Mouse (Mus musculus) heart, embryonic 15.5 days (tissue): ENCODE results near the gene Tmem221. TPM values are rescaled to one million over a fixed set of nuclear protein-coding genes. Genes with fewer than 3 reads are reported as not detected.
"Not testable (repeated sequence)": the region's sequence is repeated elsewhere in the genome, so short reads cannot be mapped to it uniquely, and the experiment has no call there.

Source experiments
- ATAC-seq: fragments of 200-750 bp; cut with Nextera tagmentation; replicated peaks from 2 replicates; pipeline ENCODE4 v1.8.0; 2017; ENCODE audit warnings: low read depth, moderate TSS enrichment; ENCODE audit not compliant: insufficient number of reproducible peaks, insufficient read depth, low FRiP score
- H3K27ac ChIP-seq: fragments of 300-500 bp; sonication (generic); 2 replicates; pipeline ENCODE4 v1.5.1; 2015; ENCODE audit warnings: mild to moderate bottlenecking, inconsistent platforms
- H3K27me3 ChIP-seq: fragments of 300-500 bp; sonication (generic); 2 replicates; pipeline ENCODE4 v1.6.1; 2015; ENCODE audit warnings: inconsistent platforms
- H3K36me3 ChIP-seq: fragments of 300-500 bp; sonication (generic); 2 replicates; pipeline ENCODE4 v1.6.1; 2015; ENCODE audit warnings: mild to moderate bottlenecking, inconsistent platforms
- H3K4me1 ChIP-seq: fragments of 300-500 bp; sonication (generic); replicated peaks from 2 replicates; pipeline ENCODE4 v1.6.1; 2015; ENCODE audit warnings: inconsistent platforms
- H3K4me2 ChIP-seq: fragments of 300-500 bp; sonication (generic); 2 replicates; pipeline ENCODE4 v1.6.1; 2015; ENCODE audit warnings: inconsistent platforms, mild to moderate bottlenecking, moderate library complexity
- H3K4me3 ChIP-seq: fragments of 300-500 bp; sonication (generic); 2 replicates; pipeline ENCODE4 v1.5.1; 2015; ENCODE audit warnings: mild to moderate bottlenecking, inconsistent platforms
- H3K9ac ChIP-seq: fragments of 300-500 bp; sonication (generic); 2 replicates; pipeline ENCODE4 v1.6.1; 2015; ENCODE audit warnings: mild to moderate bottlenecking, inconsistent platforms
- H3K9me3 ChIP-seq: fragments of 300-500 bp; sonication (generic); replicated peaks from 2 replicates; pipeline ENCODE4 v1.6.1; 2016; ENCODE audit warnings: inconsistent platforms
- WGBS: fragments of 180-500 bp; shearing (Covaris S2); methylation state at CpG from one replicate; pipeline ENCODE4 v1.1.7; 2015; ENCODE audit warnings: mixed read lengths; 5-methylcytosine and 5-hydroxymethylcytosine counted together
- polyA plus RNA-seq: library from polyadenylated mRNA; unstranded; fragments of >200 nt; fragmentation: Nextera tagmentation; extraction: Ambion mirVana; gene quantifications from 2 replicates; pipeline ENCODE4 v1.2.1, GENCODE M21; 2015

Tmem221 gene
- polyA plus RNA-seq, 1 experiment from 2014 or later = 0.42 TPM

DNA sequence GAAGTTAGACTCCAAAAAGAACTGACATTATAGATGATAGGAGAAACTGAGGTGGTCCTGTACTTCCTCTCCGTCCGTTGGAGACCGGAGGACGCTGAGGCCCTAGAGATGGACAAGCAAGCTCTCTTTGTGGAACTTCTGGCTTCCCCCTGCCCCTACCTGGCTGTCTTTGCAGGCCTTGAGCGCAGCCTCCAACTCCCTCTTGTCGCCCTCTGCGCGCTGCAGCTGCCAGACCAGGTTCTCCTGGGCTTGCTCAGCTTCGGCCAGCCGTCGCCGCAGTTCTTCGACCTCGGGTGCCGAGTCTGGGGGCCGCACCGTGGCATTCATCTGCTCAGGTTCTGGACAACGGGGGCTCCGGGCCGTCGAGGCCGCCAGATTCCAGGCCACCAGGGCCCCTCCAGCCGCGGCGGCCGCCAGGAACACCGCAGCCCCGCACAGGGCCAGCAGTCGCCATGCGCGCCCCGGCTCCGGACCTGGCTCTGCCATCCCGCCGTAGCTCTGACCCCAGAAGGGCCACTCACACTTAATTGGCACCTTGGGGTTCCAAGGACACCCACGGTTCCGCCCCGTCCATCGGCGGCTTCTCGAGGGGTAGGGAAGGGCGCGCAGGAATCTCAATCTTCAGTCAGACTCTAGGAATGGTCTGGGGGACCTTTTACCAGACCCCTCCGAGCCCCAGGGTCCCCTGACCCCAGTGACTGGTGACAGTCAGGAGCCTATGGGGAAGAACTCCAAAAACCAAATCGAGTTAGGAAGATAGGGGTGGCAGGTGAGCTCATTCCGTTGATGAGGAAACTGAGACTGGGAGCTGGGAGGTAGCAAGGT is 33.2 kb downstream of the Tmem221 start, which contains the start of gene Ccdc194:
Gene Ccdc194, minus strand, starts transcription at position 486 of the 825 bp plus-strand sequence.
- peak within 1 kb of the TSS; percentile 78 for H3K27ac ChIP-seq
- peaks cover 12% of the 10 kb centered on the region for H3K27me3 ChIP-seq
- H3K4me1 ChIP-seq = peaks cover 39% of the 10 kb centered on the region
- H3K9me3 ChIP-seq = no peaks in the 10 kb centered on the region
- H3K4me3 ChIP-seq = peak within 1 kb of the TSS; percentile 25
- ATAC-seq = no peak
- peak within 1 kb of the TSS; percentile 29 for H3K9ac ChIP-seq
- WGBS = 20% methylated on average over 46 of the region's 46 CpGs
- no peaks in the 10 kb centered on the region for H3K36me3 ChIP-seq
- H3K4me2 ChIP-seq = peak within 1 kb of the TSS; percentile 56

DNA sequence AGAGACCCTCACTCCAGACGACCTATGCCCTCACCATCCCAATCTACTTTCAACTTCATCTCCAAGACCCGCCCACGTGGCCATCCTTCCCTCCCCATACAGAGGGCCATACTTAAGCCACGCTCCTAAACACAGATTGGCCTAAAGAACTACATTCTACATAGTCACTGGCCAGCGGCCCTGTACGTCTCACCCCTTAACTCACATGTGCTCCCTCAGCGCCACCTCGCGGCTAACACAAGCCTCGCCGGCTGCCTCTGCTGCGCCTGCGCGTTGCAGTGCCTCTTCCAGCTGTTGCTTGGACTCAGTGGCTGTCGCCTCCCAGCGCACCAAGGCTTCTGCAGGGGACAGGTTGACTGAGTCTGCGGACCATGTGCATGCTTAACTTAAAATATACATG is 37.0 kb downstream of the Tmem221 start:
- H3K4me2 ChIP-seq = peak overlapping the region; percentile 42
- WGBS = 2% methylated on average over 17 of the region's 17 CpGs
- no peaks in the 10 kb centered on the region for H3K9me3 ChIP-seq
- H3K9ac ChIP-seq = no peak overlapping the region
- H3K4me1 ChIP-seq = peaks cover 22% of the 10 kb centered on the region
- no peak overlapping the region for H3K27ac ChIP-seq
- no peak overlapping the region for H3K4me3 ChIP-seq
- peaks cover 12% of the 10 kb centered on the region for H3K27me3 ChIP-seq
- ATAC-seq = peak; percentile 70
- no peaks in the 10 kb centered on the region for H3K36me3 ChIP-seq

DNA sequence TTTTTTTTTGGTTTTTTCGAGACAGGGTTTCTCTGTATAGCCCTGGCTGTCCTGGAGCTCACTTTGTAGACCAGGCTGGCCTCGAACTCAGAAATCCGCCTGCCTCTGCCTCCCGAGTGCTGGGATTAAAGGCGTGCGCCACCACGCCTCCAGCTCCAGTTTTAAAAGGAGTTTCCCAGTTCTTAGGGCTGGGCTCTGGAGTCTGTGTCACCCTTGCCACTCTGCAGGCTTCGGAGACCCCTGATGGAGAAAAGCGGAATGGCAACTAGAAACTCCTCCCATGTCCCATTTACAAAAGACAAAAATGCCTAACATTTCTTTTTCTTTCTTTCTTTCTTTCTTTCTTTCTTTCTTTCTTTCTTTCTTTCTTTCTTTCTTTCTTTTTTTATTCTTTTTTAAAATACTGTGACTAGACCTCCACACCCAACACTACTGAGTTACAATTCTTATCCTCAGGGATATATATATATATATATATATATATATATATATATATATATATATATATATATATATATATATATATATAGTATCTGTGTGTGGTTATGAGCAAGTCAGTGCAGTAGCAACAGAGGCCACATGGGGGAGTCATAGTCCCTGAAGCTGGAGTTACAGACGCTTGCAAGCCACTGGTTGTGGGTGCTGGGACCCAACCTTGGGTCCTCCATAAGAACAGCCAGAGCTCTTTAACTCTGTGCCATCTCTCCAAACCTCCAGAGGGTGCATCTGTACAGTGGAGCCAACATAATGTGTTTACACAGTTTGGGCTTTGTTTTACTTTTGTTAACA is 39.4 kb downstream of the Tmem221 start:
- not testable (repeated sequence) for H3K4me3 ChIP-seq, H3K9me3 ChIP-seq, H3K27me3 ChIP-seq, ATAC-seq, H3K4me2 ChIP-seq, H3K36me3 ChIP-seq, H3K4me1 ChIP-seq, H3K27ac ChIP-seq, H3K9ac ChIP-seq
- 34% methylated on average over 10 of the region's 10 CpGs for WGBS

DNA sequence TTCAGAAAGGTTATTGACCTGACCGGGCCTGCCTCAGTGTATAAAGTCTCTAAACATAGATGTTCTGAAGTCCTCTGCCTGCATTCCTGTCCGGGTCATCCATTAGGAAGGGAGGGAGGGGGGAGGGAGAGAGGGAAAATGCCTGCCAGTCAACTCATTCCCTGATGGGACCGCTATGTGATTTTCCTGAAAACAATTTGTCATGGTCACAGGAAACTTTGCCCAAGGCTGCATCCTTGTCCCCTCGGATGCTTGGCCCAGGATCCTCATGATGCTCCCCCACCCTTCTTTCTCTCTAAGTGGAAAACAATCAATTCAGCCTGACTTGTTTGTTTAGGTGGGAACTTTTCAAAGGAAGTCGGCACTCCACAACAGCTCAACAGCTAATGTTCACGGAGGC is 41.9 kb downstream of the Tmem221 start:
- H3K9me3 ChIP-seq = no peaks in the 10 kb centered on the region
- ATAC-seq = no peak
- H3K4me2 ChIP-seq = no peak overlapping the region
- H3K4me1 ChIP-seq = peaks cover 7% of the 10 kb centered on the region
- H3K36me3 ChIP-seq = no peaks in the 10 kb centered on the region
- WGBS = 23% methylated on average over 6 of the region's 6 CpGs
- H3K27ac ChIP-seq = no peak overlapping the region
- H3K9ac ChIP-seq = no peak overlapping the region
- H3K4me3 ChIP-seq = no peak overlapping the region
- peaks cover 7% of the 10 kb centered on the region for H3K27me3 ChIP-seq

DNA sequence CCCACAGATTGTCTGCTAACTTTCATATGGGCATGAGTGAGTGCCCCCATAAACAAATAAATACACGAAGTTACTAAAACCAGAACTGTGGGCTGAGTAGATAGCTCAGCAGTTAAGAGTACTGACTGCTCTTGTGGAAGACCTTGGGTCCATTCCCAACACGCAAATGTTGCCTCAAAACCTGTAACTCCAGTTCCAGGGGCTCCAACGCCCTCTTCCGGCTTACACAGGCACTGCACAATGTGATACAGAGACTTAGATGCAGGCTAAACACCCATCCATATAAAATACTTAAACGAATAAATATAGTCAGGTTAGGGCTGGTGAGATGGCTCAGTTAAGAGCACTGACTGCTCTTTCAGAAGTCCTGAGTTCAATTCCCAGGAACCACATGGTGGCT is 43.6 kb downstream of the Tmem221 start:
- 68% methylated on average over 5 of the region's 5 CpGs for WGBS
- Histone ChIP-seq H3K27ac (no peak overlapping the region), H3K9me3 (no peaks in the 10 kb centered on the region), H3K4me3 (no peak overlapping the region), H3K4me2 (no peak overlapping the region), H3K4me1 (0 out of 2 replicates have a peak, but pooled peaks cover 4% of the 10 kb centered on the region), H3K9ac (no peak overlapping the region), H3K27me3 (peaks cover 24% of the 10 kb centered on the region), H3K36me3 (no peaks in the 10 kb centered on the region)
- ATAC-seq = no peak

DNA sequence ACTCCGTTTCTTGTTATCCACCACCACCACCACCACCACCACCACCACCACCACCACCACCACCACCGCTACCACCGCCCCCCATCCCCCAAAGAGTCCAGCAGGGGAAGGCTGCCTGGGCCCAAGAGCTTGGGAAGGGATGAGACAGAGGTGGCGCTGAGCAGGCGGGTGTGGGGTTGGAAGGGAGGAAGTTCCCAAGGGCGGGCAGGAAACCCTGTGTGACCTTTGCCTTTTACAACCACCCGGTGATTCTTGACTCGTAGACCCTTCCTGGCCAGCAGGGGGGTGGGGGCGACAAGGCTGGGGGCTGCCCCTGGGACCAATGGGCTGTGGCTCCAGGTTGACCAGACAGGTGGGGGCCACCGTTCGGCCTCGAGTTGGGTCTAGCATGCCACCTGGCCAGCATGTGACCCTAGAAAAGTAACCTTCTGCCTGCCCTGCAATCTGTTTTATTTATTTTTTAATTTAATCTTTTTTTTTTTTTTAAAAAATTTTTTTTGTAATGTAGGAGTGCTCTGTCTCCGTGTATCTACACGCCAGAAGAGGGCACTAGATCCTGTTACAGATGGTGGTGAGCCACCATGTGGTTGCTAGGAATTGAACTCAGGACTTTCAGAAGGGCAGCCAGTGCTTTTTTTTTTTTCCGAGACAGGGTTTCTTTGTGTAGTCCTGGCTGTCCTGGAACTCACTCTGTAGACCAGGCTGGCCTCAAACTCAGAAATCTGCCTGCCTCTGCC is 45.5 kb downstream of the Tmem221 start:
- no peak overlapping the region for H3K27ac ChIP-seq
- H3K27me3 ChIP-seq = peaks cover 41% of the 10 kb centered on the region
- no peak overlapping the region for H3K4me2 ChIP-seq
- H3K4me3 ChIP-seq = no peak overlapping the region
- 56% methylated on average over 15 of the region's 15 CpGs for WGBS
- no peaks in the 10 kb centered on the region for H3K36me3 ChIP-seq
- ATAC-seq = no peak
- H3K4me1 ChIP-seq = peaks cover 7% of the 10 kb centered on the region
- no peak overlapping the region for H3K9ac ChIP-seq
- H3K9me3 ChIP-seq = no peaks in the 10 kb centered on the region

DNA sequence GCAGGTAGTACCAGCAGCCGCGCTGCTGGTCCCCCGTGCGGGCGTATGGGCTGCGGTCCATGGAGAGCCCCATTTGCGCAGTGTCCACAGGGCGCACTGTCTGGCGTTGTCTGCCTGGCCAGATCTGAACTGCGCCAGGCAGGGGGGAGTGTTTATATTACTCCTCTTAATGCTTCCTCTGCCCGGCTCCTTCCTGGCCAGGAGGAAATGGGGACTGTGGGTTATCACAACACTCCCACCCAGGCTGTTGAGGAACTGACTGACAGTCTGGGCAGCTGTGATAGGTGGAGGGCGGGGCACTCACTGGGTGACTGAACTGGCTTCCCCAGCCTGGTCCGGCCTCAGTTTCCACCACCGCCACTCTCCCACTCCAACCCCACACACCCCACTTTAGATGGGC is 47.0 kb downstream of the Tmem221 start, which contains the start of gene Plvap:
Gene Plvap, minus strand, starts transcription at position 109 of the 400 bp plus-strand sequence.
- H3K27me3 ChIP-seq = peaks cover 56% of the 10 kb centered on the region
- peak within 1 kb of the TSS; percentile 11; the same call in 1 of the 2 replicates for H3K9ac ChIP-seq
- peaks cover 21% of the 10 kb centered on the region for H3K4me1 ChIP-seq
- H3K4me3 ChIP-seq = peak within 1 kb of the TSS; percentile 37
- peak within 1 kb of the TSS; percentile 51 for H3K27ac ChIP-seq
- WGBS = 23% methylated on average over 14 of the region's 14 CpGs
- H3K4me2 ChIP-seq = peak within 1 kb of the TSS; percentile 22
- no peaks in the 10 kb centered on the region for H3K9me3 ChIP-seq
- no peaks in the 10 kb centered on the region for H3K36me3 ChIP-seq
- peak; percentile 65 for ATAC-seq

DNA sequence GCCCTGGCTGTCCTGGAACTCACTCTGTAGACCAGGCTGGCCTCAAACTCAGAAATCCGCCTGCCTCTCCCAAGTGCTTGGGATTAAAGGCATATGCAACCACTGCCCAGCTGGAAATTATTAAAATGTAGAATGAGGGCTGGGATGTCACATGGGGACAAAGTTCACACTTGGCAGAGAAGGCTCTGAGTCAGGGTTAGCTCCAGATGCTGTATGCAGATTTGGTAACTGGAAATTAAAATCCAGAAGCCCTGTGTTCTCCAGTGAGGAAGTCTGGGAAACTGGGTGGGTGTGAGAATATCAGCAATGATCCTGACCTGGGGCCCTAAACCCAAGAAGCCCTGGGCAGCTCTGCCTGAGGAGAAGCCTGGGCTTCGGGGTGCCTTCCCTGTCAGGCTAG is 49.4 kb downstream of the Tmem221 start:
- no peaks in the 10 kb centered on the region for H3K9me3 ChIP-seq
- no peak for ATAC-seq
- H3K27ac ChIP-seq = no peak overlapping the region
- WGBS = 50% methylated on average over 2 of the region's 2 CpGs
- H3K4me2 ChIP-seq = peak overlapping the region; percentile 22
- H3K36me3 ChIP-seq = no peaks in the 10 kb centered on the region
- H3K4me1 ChIP-seq = peaks cover 24% of the 10 kb centered on the region
- peaks cover 74% of the 10 kb centered on the region for H3K27me3 ChIP-seq
- peak overlapping the region; percentile 6; the same call in 1 of the 2 replicates for H3K4me3 ChIP-seq
- peak overlapping the region; percentile 31; the same call in 1 of the 2 replicates for H3K9ac ChIP-seq

DNA sequence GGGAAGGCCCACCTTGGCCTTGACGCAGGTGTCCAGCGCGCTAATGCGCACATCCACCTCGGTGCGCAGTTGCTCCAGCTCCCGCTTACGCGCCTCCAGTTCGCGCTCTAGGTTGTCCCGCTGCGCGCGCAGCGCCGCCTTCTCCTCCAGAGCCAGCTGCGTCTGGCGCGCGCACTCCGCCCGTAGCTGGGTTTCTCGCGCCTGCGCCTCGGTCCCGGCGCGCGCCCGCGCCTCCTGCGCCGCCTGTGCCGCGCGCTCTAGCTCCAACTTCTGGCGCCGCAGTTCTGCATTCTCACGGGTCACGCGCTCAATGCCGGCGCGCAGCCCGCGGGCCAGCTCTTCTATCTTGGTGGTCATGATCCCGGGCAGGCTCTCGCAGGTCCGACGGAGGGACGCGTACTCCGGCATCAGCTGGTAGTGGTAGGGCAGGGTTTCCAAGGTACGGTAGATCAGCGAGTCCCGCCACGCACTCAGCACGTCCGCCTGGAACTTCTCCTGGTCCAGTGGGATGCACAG is 51.0 kb downstream of the Tmem221 start:
- under 1% methylated on average over 61 of the region's 61 CpGs for WGBS
- H3K27me3 ChIP-seq = peaks cover 74% of the 10 kb centered on the region

DNA sequence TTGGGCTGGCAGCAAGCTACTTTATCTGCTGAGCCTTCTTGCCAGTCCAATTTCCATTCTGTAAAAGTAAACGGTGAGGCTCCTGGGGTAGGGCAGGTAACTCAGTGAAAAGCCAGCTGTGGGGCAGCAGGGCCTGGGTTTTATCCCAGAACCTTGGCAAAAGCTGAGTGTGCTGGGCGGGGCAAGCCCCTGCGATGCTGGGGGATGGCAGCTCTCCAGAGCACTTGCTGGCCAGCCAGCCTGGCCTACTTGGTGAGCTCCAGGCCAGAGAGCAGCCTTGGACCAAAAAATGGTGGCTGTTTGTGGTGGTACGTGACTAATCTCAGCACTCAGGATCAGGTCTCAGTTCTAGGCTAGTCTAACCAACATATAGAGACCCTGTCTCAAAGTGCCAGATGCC is 52.7 kb downstream of the Tmem221 start:
- no peak overlapping the region for H3K9ac ChIP-seq
- peaks cover 19% of the 10 kb centered on the region for H3K4me1 ChIP-seq
- peaks cover 60% of the 10 kb centered on the region for H3K27me3 ChIP-seq
- H3K27ac ChIP-seq = no peak overlapping the region
- no peaks in the 10 kb centered on the region for H3K36me3 ChIP-seq
- no peak overlapping the region for H3K4me2 ChIP-seq
- whole genome bisulfite sequencing = 74% methylated on average over 4 of the region's 4 CpGs
- H3K4me3 ChIP-seq = no peak overlapping the region
- H3K9me3 ChIP-seq = no peaks in the 10 kb centered on the region
- ATAC-seq = no peak

More for the DNA sequence above, 51.0 kb downstream of the Tmem221 start:
- Histone ChIP-seq H3K27ac (no peak overlapping the region), H3K4me2 (peak overlapping the region; percentile 71), H3K9ac (peak overlapping the region; percentile 35), H3K4me1 (peaks cover 24% of the 10 kb centered on the region), H3K9me3 (no peaks in the 10 kb centered on the region), H3K36me3 (no peaks in the 10 kb centered on the region), H3K4me3 (peak overlapping the region; percentile 43)
- ATAC-seq = peak; percentile 54

DNA sequence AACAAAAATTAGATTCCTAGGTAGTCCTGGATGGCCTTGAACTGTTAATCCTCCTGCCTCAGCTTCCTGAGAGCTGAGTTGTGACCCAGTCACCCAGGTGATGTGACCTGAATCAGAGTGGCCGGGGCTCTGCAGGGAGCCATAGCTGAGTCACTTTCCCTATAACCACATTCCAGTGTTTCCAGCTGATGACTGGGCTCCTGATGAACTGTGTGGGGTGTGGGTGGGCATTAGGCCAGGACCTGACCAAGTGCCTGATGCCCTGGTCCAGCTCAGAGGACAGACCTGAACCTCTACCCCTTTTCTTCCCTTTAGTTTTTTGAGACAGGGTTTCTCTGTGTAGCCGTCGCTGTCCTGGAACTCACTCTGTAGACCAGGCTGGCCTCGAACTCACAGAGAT is 53.3 kb downstream of the Tmem221 start:
- no peak overlapping the region for H3K4me3 ChIP-seq
- no peak overlapping the region for H3K4me2 ChIP-seq
- no peaks in the 10 kb centered on the region for H3K36me3 ChIP-seq
- H3K9me3 ChIP-seq = no peaks in the 10 kb centered on the region
- WGBS = 91% methylated on average over 4 of the region's 4 CpGs
- H3K4me1 ChIP-seq = peaks cover 19% of the 10 kb centered on the region
- H3K27ac ChIP-seq = no peak overlapping the region
- ATAC-seq = no peak
- peaks cover 53% of the 10 kb centered on the region for H3K27me3 ChIP-seq
- no peak overlapping the region for H3K9ac ChIP-seq
